Mouse (Mus musculus) midbrain, embryonic 12.5 days (tissue): ENCODE measurements around the gene Rassf3. TPM values are rescaled to one million over a fixed set of nuclear protein-coding genes. Genes with fewer than 3 reads are reported as not detected.

Source experiments
- ATAC-seq: fragments of 200-750 bp; cut with Nextera tagmentation; 2 replicates; pipeline ENCODE4 v1.8.0; 2017; ENCODE audit warnings: low read depth, moderate TSS enrichment, moderate library complexity; ENCODE audit not compliant: low FRiP score
- H3K27ac ChIP-seq: fragments of 300-500 bp; sonication (generic); replicated peaks from 2 replicates; pipeline ENCODE4 v1.5.1; 2016; ENCODE audit warnings: mild to moderate bottlenecking
- H3K27me3 ChIP-seq: fragments of 300-500 bp; sonication (generic); 2 replicates; pipeline ENCODE4 v1.6.1; 2016; ENCODE audit warnings: mild to moderate bottlenecking
- H3K36me3 ChIP-seq: fragments of 300-500 bp; sonication (generic); 2 replicates; pipeline ENCODE4 v1.6.1; 2016
- H3K4me1 ChIP-seq: fragments of 300-500 bp; sonication (generic); 2 replicates; pipeline ENCODE4 v1.6.1; 2016
- H3K4me2 ChIP-seq: fragments of 300-500 bp; sonication (generic); replicated peaks from 2 replicates; pipeline ENCODE4 v1.6.1; 2016; ENCODE audit warnings: mild to moderate bottlenecking, moderate library complexity
- H3K4me3 ChIP-seq: fragments of 300-500 bp; sonication (generic); 2 replicates; pipeline ENCODE4 v1.5.1; 2016; ENCODE audit warnings: mild to moderate bottlenecking
- H3K9ac ChIP-seq: fragments of 300-500 bp; sonication (generic); replicated peaks from 2 replicates; pipeline ENCODE4 v1.6.1; 2016; ENCODE audit warnings: mild to moderate bottlenecking, moderate library complexity
- H3K9me3 ChIP-seq: fragments of 300-500 bp; sonication (generic); 2 replicates; pipeline ENCODE4 v1.6.1; 2016; ENCODE audit warnings: mild to moderate bottlenecking
- WGBS: fragments of 180-500 bp; shearing (Covaris S2); methylation state at CpG from one replicate; pipeline ENCODE4 v1.1.7; 2016; 5-methylcytosine and 5-hydroxymethylcytosine counted together
- polyA plus RNA-seq: library from polyadenylated mRNA; unstranded; fragments of >200 nt; fragmentation: Nextera tagmentation; extraction: Ambion mirVana; gene quantifications from 2 replicates; pipeline ENCODE4 v1.2.1, GENCODE M21; 2016

Rassf3 gene
- polyA plus RNA-seq, 1 experiment from 2014 or later = 6.7 TPM

DNA sequence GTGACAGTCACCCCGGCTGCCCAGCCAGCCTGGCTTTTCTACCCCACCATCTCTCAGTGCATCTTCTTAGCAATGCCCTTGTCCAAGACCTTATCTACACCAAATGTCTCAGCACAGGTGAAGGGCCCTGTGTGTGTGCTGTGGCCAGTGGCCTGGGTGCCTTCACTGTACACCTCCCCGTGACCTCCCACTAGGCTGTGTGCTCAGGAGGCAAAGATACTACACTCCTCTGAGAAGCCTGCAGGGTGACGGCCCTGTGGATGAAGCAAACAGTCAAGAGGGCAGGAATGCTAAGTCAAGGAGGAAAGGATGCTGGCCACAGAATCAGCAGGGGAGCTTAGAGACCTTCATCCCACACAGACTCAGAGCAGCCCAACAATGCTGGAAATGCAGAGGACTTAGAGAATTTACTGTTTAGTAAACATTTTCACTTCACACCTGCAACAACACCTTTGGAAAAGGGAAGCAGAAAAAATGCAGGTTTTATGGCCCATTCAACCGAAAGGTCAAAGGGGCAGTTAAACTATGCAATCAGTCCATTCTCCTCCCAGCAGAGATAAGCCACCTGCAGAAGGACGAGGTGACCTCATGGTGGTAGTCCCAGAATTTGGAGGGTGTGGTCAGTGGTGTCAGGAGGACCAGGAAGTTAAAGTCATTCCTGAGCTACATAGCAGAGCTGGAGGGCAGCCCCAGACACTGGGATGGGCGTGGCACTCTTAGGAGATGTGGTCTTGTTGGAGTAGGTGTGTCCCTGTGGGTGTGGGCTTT is 21.3 kb downstream of the Rassf3 start:
- Histone ChIP-seq H3K4me3 (no peak overlapping the region), H3K4me2 (no peak overlapping the region), H3K27me3 (no peaks in the 10 kb centered on the region), H3K9me3 (no peaks in the 10 kb centered on the region), H3K9ac (no peak overlapping the region), H3K27ac (no peak overlapping the region), H3K36me3 (no peaks in the 10 kb centered on the region), H3K4me1 (peaks cover 14% of the 10 kb centered on the region)
- WGBS = 77% methylated on average over 6 of the region's 6 CpGs
- ATAC-seq = no peak

DNA sequence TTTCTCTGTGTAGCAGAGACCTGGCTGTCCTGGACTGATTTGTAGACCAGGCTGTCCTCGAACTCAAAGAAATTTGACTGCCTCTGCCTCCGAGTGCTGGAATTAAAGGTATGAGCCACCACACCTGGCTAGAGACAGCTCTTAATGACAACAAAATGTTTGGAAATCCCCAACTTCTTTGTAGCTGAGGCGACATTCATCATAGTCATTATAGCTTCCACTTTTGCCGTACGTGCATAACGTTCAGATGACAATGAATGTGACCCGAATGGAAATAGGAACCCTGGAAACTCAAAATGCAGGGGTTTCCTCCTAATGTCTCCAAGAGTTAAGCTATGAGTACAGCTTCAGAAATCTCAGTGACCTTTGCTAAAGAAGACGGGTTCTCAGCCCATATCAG is 22.1 kb downstream of the Rassf3 start:
- Histone ChIP-seq H3K4me1 (peaks cover 6% of the 10 kb centered on the region; the same call in 1 of the 2 replicates), H3K4me2 (no peak overlapping the region), H3K9me3 (no peaks in the 10 kb centered on the region), H3K4me3 (no peak overlapping the region), H3K9ac (no peak overlapping the region), H3K27ac (no peak overlapping the region), H3K36me3 (no peaks in the 10 kb centered on the region), H3K27me3 (no peaks in the 10 kb centered on the region)
- WGBS = 91% methylated on average over 8 of the region's 8 CpGs
- ATAC-seq = no peak

DNA sequence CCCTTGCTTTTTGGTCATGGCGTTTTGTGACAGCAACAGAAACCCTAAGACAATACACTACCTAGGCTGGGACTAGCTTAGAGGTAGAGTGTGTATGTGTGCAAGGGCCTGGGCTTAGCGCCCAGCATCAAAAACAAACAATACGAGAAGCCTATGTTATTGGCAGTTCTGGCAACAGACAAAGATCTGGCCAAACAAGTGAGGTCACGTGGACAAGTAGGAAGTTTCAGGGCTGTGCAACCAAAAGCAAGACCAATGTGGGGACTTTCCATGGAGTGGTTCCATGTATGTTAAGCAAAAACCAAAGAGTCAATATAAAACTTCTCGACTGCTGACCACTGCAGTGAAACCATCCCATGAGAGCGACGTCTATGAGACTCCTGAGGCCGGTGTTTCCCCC is 30.3 kb downstream of the Rassf3 start:
- no peak overlapping the region for H3K4me2 ChIP-seq
- H3K27ac ChIP-seq = no peak overlapping the region
- no peaks in the 10 kb centered on the region for H3K9me3 ChIP-seq
- 92% methylated on average over 8 of the region's 8 CpGs for WGBS
- no peak overlapping the region for H3K9ac ChIP-seq
- H3K4me1 ChIP-seq = peaks cover 7% of the 10 kb centered on the region; the same call in 1 of the 2 replicates
- no peaks in the 10 kb centered on the region for H3K36me3 ChIP-seq
- H3K27me3 ChIP-seq = no peaks in the 10 kb centered on the region
- H3K4me3 ChIP-seq = no peak overlapping the region
- ATAC-seq = no peak

GRCm38 (mm10) chr10:121444198-121444597 is 31.9 kb downstream of the Rassf3 start:
- Histone ChIP-seq H3K4me3 (no peak overlapping the region), H3K27ac (no peak overlapping the region), H3K27me3 (no peaks in the 10 kb centered on the region), H3K36me3 (no peaks in the 10 kb centered on the region), H3K9ac (no peak overlapping the region), H3K4me2 (no peak overlapping the region), H3K9me3 (no peaks in the 10 kb centered on the region), H3K4me1 (peaks cover 7% of the 10 kb centered on the region; the same call in 1 of the 2 replicates)
- 93% methylated on average over 7 of the region's 7 CpGs for WGBS
- no peak for ATAC-seq

DNA sequence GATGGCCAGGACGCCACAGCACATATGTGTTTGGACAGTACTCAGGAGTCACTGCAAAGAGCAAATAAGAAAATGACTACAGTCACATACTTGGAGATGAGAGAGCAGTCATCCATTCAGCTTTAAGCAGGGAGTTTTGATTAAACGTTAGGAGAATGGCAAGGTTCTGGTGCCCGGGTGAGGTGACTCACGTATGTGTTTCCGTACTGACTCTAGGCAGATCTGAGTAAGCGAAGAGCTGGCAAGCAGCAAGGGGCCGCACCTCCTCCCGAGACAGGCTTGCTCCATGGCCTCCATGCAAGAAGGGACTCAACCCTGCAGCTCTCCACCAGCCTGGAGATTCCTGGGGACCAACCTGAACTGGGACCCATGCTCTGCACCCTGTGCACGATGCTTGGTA is 32.4 kb downstream of the Rassf3 start:
- Histone ChIP-seq H3K4me2 (no peak overlapping the region), H3K27ac (no peak overlapping the region), H3K4me3 (no peak overlapping the region), H3K36me3 (no peaks in the 10 kb centered on the region), H3K9me3 (no peaks in the 10 kb centered on the region), H3K27me3 (no peaks in the 10 kb centered on the region), H3K4me1 (peaks cover 7% of the 10 kb centered on the region; the same call in 1 of the 2 replicates), H3K9ac (no peak overlapping the region)
- 92% methylated on average over 9 of the region's 9 CpGs for WGBS
- no peak for ATAC-seq

- 91% methylated on average over 12 of the region's 12 CpGs for WGBS
- no peaks in the 10 kb centered on the region for H3K4me1 ChIP-seq
Measured at GRCm38 (mm10) chr10:121439310-121439731, 36.8 kb downstream of the Rassf3 start.

GRCm38 (mm10) chr10:121438109-121438508 is 38.0 kb downstream of the Rassf3 start:
- no peak overlapping the region for H3K4me3 ChIP-seq
- ATAC-seq = no peak
- WGBS = 84% methylated on average over 5 of the region's 8 CpGs
- no peaks in the 10 kb centered on the region for H3K9me3 ChIP-seq
- H3K9ac ChIP-seq = no peak overlapping the region
- 0 out of 2 replicates have a peak, but pooled peaks cover 2% of the 10 kb centered on the region for H3K4me1 ChIP-seq
- H3K27ac ChIP-seq = no peak overlapping the region
- H3K27me3 ChIP-seq = no peaks in the 10 kb centered on the region
- H3K4me2 ChIP-seq = no peak overlapping the region
- H3K36me3 ChIP-seq = no peaks in the 10 kb centered on the region

More at GRCm38 (mm10) chr10:121439310-121439731, 36.8 kb downstream of the Rassf3 start:
- H3K4me3 ChIP-seq = no peak overlapping the region
- no peak overlapping the region for H3K9ac ChIP-seq
- no peaks in the 10 kb centered on the region for H3K27me3 ChIP-seq
- ATAC-seq = no peak
- no peak overlapping the region for H3K27ac ChIP-seq
- H3K9me3 ChIP-seq = no peaks in the 10 kb centered on the region
- no peak overlapping the region for H3K4me2 ChIP-seq
- H3K36me3 ChIP-seq = no peaks in the 10 kb centered on the region

GRCm38 (mm10) chr10:121436693-121437092 is 39.5 kb downstream of the Rassf3 start:
- H3K4me3 ChIP-seq = no peak overlapping the region
- WGBS = 65% methylated on average over 4 of the region's 4 CpGs
- no peak overlapping the region for H3K4me2 ChIP-seq
- no peak overlapping the region for H3K9ac ChIP-seq
- no peak overlapping the region for H3K27ac ChIP-seq
- no peaks in the 10 kb centered on the region for H3K36me3 ChIP-seq
- no peaks in the 10 kb centered on the region for H3K9me3 ChIP-seq
- peaks cover 12% of the 10 kb centered on the region for H3K4me1 ChIP-seq
- H3K27me3 ChIP-seq = no peaks in the 10 kb centered on the region
- no peak for ATAC-seq

GRCm38 (mm10) chr10:121436258-121436645 is 39.9 kb downstream of the Rassf3 start:
- Histone ChIP-seq H3K4me2 (no peak overlapping the region), H3K4me3 (no peak overlapping the region), H3K9ac (no peak overlapping the region), H3K27me3 (no peaks in the 10 kb centered on the region), H3K9me3 (no peaks in the 10 kb centered on the region), H3K4me1 (peaks cover 12% of the 10 kb centered on the region), H3K36me3 (no peaks in the 10 kb centered on the region), H3K27ac (no peak overlapping the region)
- no peak for ATAC-seq
- 63% methylated on average over 8 of the region's 8 CpGs for WGBS

DNA sequence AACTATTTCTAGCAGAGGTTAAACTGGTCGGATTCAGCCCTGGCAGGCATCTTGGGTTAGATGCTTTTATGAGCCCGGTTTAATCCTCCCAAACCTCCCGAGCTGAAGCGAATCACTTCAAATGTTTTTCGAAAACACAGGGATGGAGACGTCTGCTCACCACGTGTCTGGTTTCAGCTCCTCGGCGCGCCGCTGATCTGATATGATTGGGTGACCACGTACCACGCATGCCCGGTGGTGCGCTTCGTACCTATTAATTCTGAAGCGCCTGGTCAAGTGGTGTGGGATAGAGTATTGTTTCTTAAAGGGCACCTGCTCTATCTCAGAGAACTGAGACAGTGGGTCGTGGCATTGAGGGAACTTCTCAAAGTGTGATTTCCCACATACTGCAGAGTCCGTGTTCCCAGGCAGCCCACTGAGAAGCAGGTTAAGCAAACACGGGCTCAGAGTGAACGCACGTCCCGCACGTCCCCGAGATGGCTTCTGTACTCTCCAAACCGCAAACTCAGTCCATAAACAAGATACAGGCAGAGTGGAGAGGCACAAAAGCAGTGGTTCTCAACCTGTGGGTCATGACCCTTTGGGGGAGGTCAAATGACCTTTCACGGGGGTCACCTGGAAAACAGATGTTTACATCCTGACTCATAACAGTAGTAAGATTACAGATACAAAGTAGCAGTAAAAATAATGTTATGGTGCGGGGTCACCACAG is 40.4 kb downstream of the Rassf3 start:
- Histone ChIP-seq H3K27ac (no peak overlapping the region), H3K9ac (no peak overlapping the region), H3K36me3 (no peaks in the 10 kb centered on the region), H3K4me1 (peaks cover 12% of the 10 kb centered on the region), H3K9me3 (no peaks in the 10 kb centered on the region), H3K4me2 (no peak overlapping the region), H3K4me3 (no peak overlapping the region), H3K27me3 (no peaks in the 10 kb centered on the region)
- 68% methylated on average over 28 of the region's 28 CpGs for WGBS
- no peak for ATAC-seq

GRCm38 (mm10) chr10:121434441-121435103 is 41.6 kb downstream of the Rassf3 start:
- Histone ChIP-seq H3K27me3 (no peaks in the 10 kb centered on the region), H3K9me3 (no peaks in the 10 kb centered on the region), H3K27ac (no peak overlapping the region), H3K4me3 (no peak overlapping the region), H3K9ac (no peak overlapping the region), H3K36me3 (no peaks in the 10 kb centered on the region), H3K4me2 (no peak overlapping the region), H3K4me1 (peaks cover 20% of the 10 kb centered on the region)
- 71% methylated on average over 15 of the region's 15 CpGs for WGBS
- no peak for ATAC-seq
